Mouse (Mus musculus) kidney, postnatal 0 days (tissue): ENCODE measurements at regions not wholly inside any gene's neighbourhood (a gene's known extent, or its start where the extent isn't known, plus 50 kb on each side); places are given as distances from the start of the nearest gene placed in this dataset.
"Not testable (repeated sequence)": the region's sequence is repeated elsewhere in the genome, so short reads cannot be mapped to it uniquely, and the experiment has no call there.

ENCODE experiments used
- ATAC-seq: fragments of 200-750 bp; cut with Nextera tagmentation; replicated peaks from 2 replicates; pipeline ENCODE4 v1.8.0; 2017; ENCODE audit warnings: low read depth, moderate number of reproducible peaks, moderate TSS enrichment, moderate library complexity; ENCODE audit not compliant: low FRiP score
- DNase-seq: peaks from one replicate; pipeline ENCODE4 v3.0.0-alpha.2; 2016; ENCODE audit warnings: low spot score
- H3K27ac ChIP-seq: fragments of 300-500 bp; sonication (generic); 2 replicates; pipeline ENCODE4 v1.5.1; 2014; ENCODE audit warnings: mild to moderate bottlenecking
- H3K27me3 ChIP-seq: fragments of 300-500 bp; sonication (generic); 2 replicates; pipeline ENCODE4 v1.6.1; 2014; ENCODE audit warnings: low read length, mixed read lengths; ENCODE audit not compliant: insufficient read depth
- H3K36me3 ChIP-seq: fragments of 300-500 bp; sonication (generic); 2 replicates; pipeline ENCODE4 v1.6.1; 2014; ENCODE audit warnings: low read length, mixed read lengths; ENCODE audit not compliant: insufficient read depth
- H3K4me1 ChIP-seq: fragments of 300-500 bp; sonication (generic); replicated peaks from 2 replicates; pipeline ENCODE4 v1.6.1; 2014; ENCODE audit warnings: antibody characterized with exemption, low read length, mixed read lengths; ENCODE audit not compliant: insufficient read depth
- H3K4me2 ChIP-seq: fragments of 300-500 bp; sonication (generic); 2 replicates; pipeline ENCODE4 v1.6.1; 2014; ENCODE audit warnings: mild to moderate bottlenecking, low read length, moderate library complexity, mixed read lengths
- H3K4me3 ChIP-seq: fragments of 300-500 bp; sonication (generic); replicated peaks from 2 replicates; pipeline ENCODE4 v1.5.1; 2014; ENCODE audit warnings: low read depth, low read length
- H3K9ac ChIP-seq: fragments of 300-500 bp; sonication (generic); 2 replicates; pipeline ENCODE4 v1.6.1; 2014; ENCODE audit warnings: low read depth, low read length
- H3K9me3 ChIP-seq: fragments of 300-500 bp; sonication (generic); replicated peaks from 2 replicates; pipeline ENCODE4 v1.6.1; 2016; ENCODE audit warnings: low read length, inconsistent platforms, mixed read lengths
- CTCF ChIP-seq: IDR thresholded peaks from 2 replicates; pipeline ENCODE4 v1.5.1; 2016; ENCODE audit warnings: antibody characterized with exemption, low read depth, mild to moderate bottlenecking, moderate library complexity
- WGBS: fragments of 180-500 bp; shearing (Covaris S2); extraction: QIAGEN DNeasy Blood & Tissue Kit; methylation state at CpG from one replicate; pipeline ENCODE4 v1.1.7; 2014; 5-methylcytosine and 5-hydroxymethylcytosine counted together

DNA sequence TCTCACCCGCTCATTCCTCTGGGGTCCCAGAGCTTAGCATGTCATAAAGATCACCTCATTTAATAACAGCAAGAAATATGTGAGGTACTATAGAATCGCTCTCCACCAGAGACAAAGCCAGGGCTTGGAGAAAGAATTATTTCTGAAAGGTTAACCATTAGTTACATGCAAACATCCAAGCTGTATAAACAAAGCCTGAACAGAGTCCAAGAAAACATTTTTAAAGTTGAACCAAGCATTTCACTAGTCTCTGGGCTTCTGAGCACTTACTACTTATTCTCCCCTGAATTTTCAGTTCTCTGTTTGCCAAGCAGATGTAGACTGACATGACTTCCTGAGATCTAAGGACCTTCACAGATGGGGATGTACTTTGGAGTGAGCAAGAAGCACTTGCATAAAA is 450.0 kb downstream of the Inhba start:
- Histone ChIP-seq H3K27ac (no peak overlapping the region), H3K27me3 (no peaks in the 10 kb centered on the region), H3K9me3 (no peaks in the 10 kb centered on the region), H3K36me3 (no peaks in the 10 kb centered on the region), H3K4me1 (no peaks in the 10 kb centered on the region), H3K4me3 (no peak overlapping the region), H3K4me2 (no peak overlapping the region), H3K9ac (no peak overlapping the region)
- ATAC-seq (no peak), DNase-seq (peak; percentile 6)
- no peak for TF ChIP-seq CTCF
- 66% methylated on average over 2 of the region's 2 CpGs for WGBS

DNA sequence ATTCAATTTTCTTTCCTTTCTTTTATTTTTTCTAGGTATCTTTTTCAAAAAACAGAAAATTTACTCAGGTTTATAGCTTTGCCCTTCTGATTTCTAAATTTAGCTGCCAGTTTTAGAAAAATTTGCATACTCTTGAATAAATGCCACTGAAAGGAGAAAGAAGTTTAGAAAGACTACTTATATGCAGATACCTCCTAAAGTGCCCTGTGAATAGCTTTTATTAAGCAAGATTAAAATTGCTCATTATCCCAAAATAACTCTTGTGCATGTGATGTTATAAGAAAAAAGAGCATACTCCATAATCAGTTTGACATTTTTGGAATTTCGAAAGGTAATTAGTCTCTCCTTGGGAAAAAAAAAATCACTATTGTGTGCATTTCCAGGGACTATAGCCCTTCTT is 453.2 kb downstream of the Inhba start:
- H3K4me1 ChIP-seq, result no peaks in the 10 kb centered on the region
- no peaks in the 10 kb centered on the region for H3K27me3 ChIP-seq
- H3K4me2 ChIP-seq, result no peak overlapping the region
- WGBS, result 89% methylated on average over 1 of the region's 1 CpGs
- H3K27ac ChIP-seq, result no peak overlapping the region
- ATAC-seq (no peak), DNase-seq (no peak)
- H3K9me3 ChIP-seq, result no peaks in the 10 kb centered on the region
- no peak overlapping the region for H3K4me3 ChIP-seq
- TF ChIP-seq CTCF, result no peak
- no peaks in the 10 kb centered on the region for H3K36me3 ChIP-seq
- H3K9ac ChIP-seq, result no peak overlapping the region

DNA sequence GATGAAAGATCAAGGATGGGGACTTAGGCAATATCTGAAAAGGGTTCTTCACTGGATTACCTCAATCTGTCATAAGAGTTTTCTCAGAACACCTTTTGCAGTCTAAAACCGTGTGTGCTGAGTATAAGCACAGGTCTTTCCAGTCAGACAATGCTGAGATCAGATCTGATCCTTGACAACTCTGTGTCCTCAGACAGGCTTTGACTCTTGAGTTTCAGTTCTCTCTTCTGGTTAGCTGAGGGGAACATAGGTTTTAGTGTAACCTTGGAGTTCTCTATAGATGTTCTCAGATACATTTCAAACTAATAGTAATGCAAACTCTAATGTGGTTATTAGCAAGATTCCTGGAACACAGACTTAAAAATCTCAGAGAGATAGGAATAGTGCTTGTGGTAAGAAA is 453.7 kb downstream of the Inhba start:
- Histone ChIP-seq H3K27ac (no peak overlapping the region), H3K4me1 (no peaks in the 10 kb centered on the region), H3K9me3 (no peaks in the 10 kb centered on the region), H3K27me3 (no peaks in the 10 kb centered on the region), H3K9ac (no peak overlapping the region), H3K4me3 (no peak overlapping the region), H3K36me3 (no peaks in the 10 kb centered on the region), H3K4me2 (no peak overlapping the region)
- 74% methylated on average over 1 of the region's 1 CpGs for WGBS
- no peak for DNase-seq
- TF ChIP-seq CTCF, result no peak
- no peak for ATAC-seq

DNA sequence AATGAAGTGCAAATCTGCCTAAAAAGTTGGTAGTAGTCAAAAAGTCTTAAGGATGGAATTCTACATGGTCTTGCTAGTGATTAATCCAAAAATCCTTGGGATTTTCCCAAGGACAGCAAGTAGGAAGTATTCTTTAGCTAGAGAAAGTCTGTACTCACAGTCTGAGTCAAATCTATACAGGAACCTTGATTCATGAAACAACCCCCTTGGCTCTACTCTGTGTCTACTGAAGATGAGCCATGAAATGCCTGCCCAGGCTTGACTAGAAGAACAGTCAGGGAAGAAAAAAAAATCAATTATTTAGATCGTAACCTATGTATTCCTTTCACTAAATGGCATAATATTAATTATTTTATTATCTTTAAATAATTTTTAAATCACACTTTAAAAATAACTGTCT is 454.2 kb downstream of the Inhba start:
- Histone ChIP-seq H3K9me3 (no peaks in the 10 kb centered on the region), H3K36me3 (no peaks in the 10 kb centered on the region), H3K4me1 (no peaks in the 10 kb centered on the region), H3K27ac (no peak overlapping the region), H3K4me2 (no peak overlapping the region), H3K9ac (no peak overlapping the region), H3K4me3 (no peak overlapping the region), H3K27me3 (no peaks in the 10 kb centered on the region)
- no peak for TF ChIP-seq CTCF
- WGBS, result 94% methylated on average over 1 of the region's 1 CpGs
- no peak for ATAC-seq
- no peak for DNase-seq

DNA sequence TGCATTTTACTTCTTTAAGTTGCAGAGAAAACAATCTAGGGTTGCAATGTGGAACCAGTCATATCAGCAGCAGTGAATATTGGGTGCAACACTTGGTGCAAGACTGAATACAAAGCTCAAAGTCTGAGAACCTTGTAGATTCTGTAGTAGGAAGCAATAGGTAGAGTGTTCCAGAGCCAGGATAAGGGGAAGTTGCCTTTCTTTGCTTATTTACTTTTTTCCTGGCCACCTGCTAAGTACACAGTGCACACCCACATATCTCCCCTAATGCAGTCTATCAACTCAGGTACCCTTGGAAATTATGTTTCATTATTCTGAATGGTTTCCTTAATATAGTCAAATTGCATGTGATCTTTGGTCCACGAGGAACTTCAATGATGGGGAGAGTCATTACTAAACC is 464.9 kb downstream of the Inhba start:
- TF ChIP-seq CTCF, result no peak
- H3K9me3 ChIP-seq, result no peaks in the 10 kb centered on the region
- no peak for ATAC-seq
- no peaks in the 10 kb centered on the region for H3K4me1 ChIP-seq
- H3K27me3 ChIP-seq, result no peaks in the 10 kb centered on the region
- H3K27ac ChIP-seq, result no peak overlapping the region
- WGBS, result 78% methylated on average over 1 of the region's 1 CpGs
- no peaks in the 10 kb centered on the region for H3K36me3 ChIP-seq
- no peak overlapping the region for H3K4me2 ChIP-seq
- H3K4me3 ChIP-seq, result no peak overlapping the region
- no peak overlapping the region for H3K9ac ChIP-seq
- no peak for DNase-seq

DNA sequence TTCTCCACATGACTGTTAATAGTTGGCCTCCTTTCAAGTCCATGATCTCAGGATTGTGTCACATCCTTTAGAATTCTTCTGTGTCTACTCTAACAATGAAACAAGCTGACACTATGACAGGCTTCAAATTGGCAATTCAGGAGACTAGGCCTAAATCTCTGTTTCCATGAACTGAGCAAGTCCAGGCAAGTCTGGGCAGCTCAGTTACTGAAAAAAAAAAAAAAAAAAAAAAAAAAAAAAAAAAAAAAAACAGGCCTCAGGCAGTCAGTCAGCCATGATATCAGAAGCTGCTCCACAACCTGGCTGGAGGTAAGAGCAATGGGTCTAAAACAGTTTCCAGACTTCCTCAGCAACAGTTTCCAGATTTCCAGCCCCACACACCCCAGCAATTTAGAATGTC is 475.6 kb downstream of the Inhba start:
- ATAC-seq (no peak), DNase-seq (no peak)
- Histone ChIP-seq H3K4me2 (no peak overlapping the region), H3K27ac (no peak overlapping the region), H3K4me1 (no peaks in the 10 kb centered on the region), H3K9ac (no peak overlapping the region), H3K4me3 (no peak overlapping the region), H3K9me3 (no peaks in the 10 kb centered on the region), H3K36me3 (no peaks in the 10 kb centered on the region), H3K27me3 (no peaks in the 10 kb centered on the region)
- TF ChIP-seq CTCF, result no peak

DNA sequence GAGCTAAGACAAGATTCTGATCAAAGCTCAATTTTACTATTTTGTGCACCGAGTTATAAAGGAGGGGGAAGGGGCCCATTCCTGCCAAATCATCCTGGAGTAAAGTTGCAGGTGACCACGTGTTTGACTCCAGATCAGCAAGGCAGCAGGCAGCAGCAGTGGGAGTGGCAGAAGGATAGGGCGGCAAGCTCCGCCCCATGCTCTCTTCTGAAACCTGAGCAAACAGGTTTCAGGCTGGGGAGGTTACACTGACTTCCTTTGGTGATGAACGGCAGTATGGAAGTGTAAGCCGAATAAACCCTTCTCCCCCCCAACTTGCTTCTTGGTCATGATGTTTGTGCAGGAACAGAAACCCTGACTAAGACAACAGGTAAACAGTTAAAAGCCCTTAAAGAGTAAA is 479.0 kb downstream of the Inhba start:
- ATAC-seq, result peak; percentile 75; the same call in 1 of the 2 replicates
- H3K9me3 ChIP-seq, H3K27me3 ChIP-seq, H3K4me2 ChIP-seq, H3K9ac ChIP-seq, DNase-seq, H3K36me3 ChIP-seq, H3K4me1 ChIP-seq, H3K27ac ChIP-seq, H3K4me3 ChIP-seq: not testable (repeated sequence)
- 31% methylated on average over 6 of the region's 6 CpGs for WGBS
